Mouse (Mus musculus) leukemia stem cell, adult 10-12 weeks (primary cell): ENCODE data around the gene Grk5. TPM values are rescaled to one million over a fixed set of nuclear protein-coding genes. Genes with fewer than 3 reads are reported as not detected.

Source experiments
- polyA plus RNA-seq: library from polyadenylated mRNA; stranded (reverse); fragments of >175 nt; gene quantifications from 2 replicates; pipeline ENCODE4 v1.2.3, GENCODE M21; 2012; ENCODE audit warnings: low replicate concordance

The Grk5 gene
- 1.2 TPM in 2 replicates for polyA plus RNA-seq

GRCm38 (mm10) chr19:60889714-60890315 is at the start of gene Grk5:
TSS of gene Grk5 (plus strand) at chr19:60889749.

GRCm38 (mm10) chr19:60860868-60861700 is 28.5 kb upstream of the Grk5 start, which contains the start of gene Sfxn4:
TSS of gene Sfxn4 (minus strand) at chr19:60861479.

GRCm38 (mm10) chr19:60874064-60874694 is 15.4 kb upstream of the Grk5 start, which contains the start of gene Prdx3:
TSS of gene Prdx3 (minus strand) at chr19:60874556.

GRCm38 (mm10) chr19:61140342-61141206 is 251.0 kb downstream of the Grk5 start, which contains the start of gene Zfp950:
TSS of gene Zfp950 (minus strand) at chr19:61140840.

Other genes starting within 250 kb of the Grk5 start
- 6.7 and 11.5 TPM in 2 replicates for gene Nanos1, start 133.8 kb upstream of the Grk5 start, polyA plus RNA-seq
- gene Eif3a, start 99.1 kb upstream of the Grk5 start, polyA plus RNA-seq: 20.2 and 78.4 TPM in 2 replicates
- 1.1 and 4.1 TPM in 2 replicates for gene Fam45a, start 78.2 kb upstream of the Grk5 start, polyA plus RNA-seq
- 0.11 TPM in 1 of 2 replicates, not detected in the other for gene Sfxn4, start 28.3 kb upstream of the Grk5 start, polyA plus RNA-seq
- 14.3 and 21.4 TPM in 2 replicates for gene Prdx3, start 15.2 kb upstream of the Grk5 start, polyA plus RNA-seq